Mouse (Mus musculus): ENCODE measurements around the gene Svs1.

DNA sequence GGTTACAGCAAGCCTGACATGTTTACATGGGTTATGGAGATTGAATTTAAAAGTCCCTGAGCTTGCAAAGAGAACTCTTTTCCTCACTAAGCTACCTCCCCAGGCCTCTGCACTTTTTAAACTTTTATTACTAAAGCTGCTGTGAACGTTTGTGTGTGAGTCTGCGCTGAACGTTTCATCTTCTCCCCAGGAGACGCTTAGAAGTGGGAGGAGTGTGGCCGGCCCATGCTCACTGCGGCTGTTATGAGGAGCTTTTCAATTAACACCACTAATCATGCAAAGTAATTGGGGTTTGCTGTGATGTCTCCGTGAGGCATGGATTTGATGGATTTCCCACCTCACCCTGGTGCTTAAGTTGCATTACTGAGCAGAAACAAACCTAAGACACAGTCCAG lies 22.5 kb downstream of the Svs1 start:
- TF ChIP-seq CTCF (IDR thresholded peaks at IDR 0.05; ENCODE audit: low read depth): no peak
- no peak for TF ChIP-seq EP300 (optimal IDR thresholded peaks at IDR 0.05)

All from stomach, postnatal 0 days (tissue).